Mouse (Mus musculus): ENCODE measurements around the gene Aldh4a1. TPM values are rescaled to one million over a fixed set of nuclear protein-coding genes. Genes with fewer than 3 reads are reported as not detected.
A peak's percentile ranks its signal among the peaks of the same experiment; 100 is the strongest.

The Aldh4a1 gene
- polyA plus RNA-seq, 1 experiment from 2014 or later: 7.8 TPM

DNA sequence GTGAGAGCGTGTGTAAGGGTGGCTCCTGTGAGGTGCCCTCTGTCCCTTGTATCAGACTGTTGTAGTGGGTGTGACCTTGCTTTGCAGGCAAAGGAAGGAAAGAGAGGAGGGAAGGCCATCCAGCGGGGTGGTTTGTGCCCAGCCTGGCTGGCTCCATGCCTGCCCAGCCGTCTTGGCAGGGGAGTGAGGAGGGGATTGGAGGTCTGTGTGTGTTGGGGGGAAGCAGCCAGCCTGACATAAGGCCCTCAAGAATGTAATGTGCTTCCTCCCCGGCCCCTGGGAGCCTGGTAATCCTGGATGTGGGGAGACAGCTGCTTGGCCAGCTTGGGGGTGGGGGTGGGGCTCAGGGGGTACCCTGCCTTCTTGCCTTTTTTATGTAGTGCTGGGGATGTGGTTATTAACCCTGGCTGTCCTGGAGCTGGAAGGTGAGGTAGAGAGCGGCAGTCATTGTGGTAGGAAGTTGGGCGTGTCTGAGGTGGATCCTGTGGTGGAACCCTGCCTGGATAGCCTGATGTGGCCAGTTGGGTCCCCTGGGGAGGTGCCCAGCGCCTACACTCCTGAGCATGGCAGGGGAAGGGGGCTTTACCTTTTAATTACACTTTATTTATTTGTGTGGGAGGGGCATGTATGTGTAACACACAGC lies 67.1 kb downstream of the Aldh4a1 start:
- Histone ChIP-seq H3K4me3 (ENCODE audit: low read depth, low read length) (no peak overlapping the region), H3K4me2 (replicated peaks; ENCODE audit: low read depth, low read length) (no peak overlapping the region), H3K27me3 (ENCODE audit: control insufficient read depth, insufficient read depth, low read length) (no peaks in the 10 kb centered on the region), H3K4me1 (replicated peaks; ENCODE audit: control insufficient read depth, insufficient read depth, low read length) (no peaks in the 10 kb centered on the region), H3K9ac (ENCODE audit: low read depth, low read length) (no peak overlapping the region), H3K36me3 (ENCODE audit: control insufficient read depth, insufficient read depth, low read length) (no peaks in the 10 kb centered on the region), H3K27ac (ENCODE audit: low read depth, low read length) (no peak overlapping the region), H3K9me3 (ENCODE audit: control insufficient read depth, low read length) (no peaks in the 10 kb centered on the region)
- DNase-seq (ENCODE audit: low spot score) (no peak), ATAC-seq (ENCODE audit: low FRiP score) (no peak)
- 41% methylated on average over 7 of the region's 7 CpGs for WGBS

DNA sequence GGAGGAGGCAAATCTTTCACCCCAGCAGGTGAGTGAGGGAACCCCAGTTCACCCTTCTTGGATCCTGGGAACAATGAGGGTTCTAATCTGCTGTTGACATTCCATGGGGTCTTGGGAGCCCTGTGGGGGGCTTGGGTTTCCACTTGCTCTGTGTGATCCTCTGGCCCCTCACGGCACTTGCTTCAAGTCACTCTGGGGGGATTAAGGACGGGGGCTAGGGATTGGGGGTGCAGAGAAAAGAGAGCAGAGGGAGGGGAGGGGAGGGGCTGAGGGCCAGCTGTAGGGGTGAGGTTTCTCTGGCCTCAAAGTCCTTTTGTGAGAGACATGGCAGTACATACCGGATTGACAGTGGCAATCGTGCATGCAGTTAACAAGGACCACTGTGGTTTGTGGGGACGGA lies 70.6 kb downstream of the Aldh4a1 start:
- 0 out of 2 replicates have a peak, but pooled peaks cover 6% of the 10 kb centered on the region for H3K4me1 ChIP-seq (replicated peaks; ENCODE audit: control insufficient read depth, insufficient read depth, low read length)
- no peak overlapping the region for H3K9ac ChIP-seq (ENCODE audit: low read depth, low read length)
- H3K4me3 ChIP-seq (ENCODE audit: low read depth, low read length): no peak overlapping the region
- WGBS: 33% methylated on average over 5 of the region's 5 CpGs
- H3K9me3 ChIP-seq (ENCODE audit: control insufficient read depth, low read length): no peaks in the 10 kb centered on the region
- DNase-seq (ENCODE audit: low spot score): no peak
- no peaks in the 10 kb centered on the region for H3K36me3 ChIP-seq (ENCODE audit: control insufficient read depth, insufficient read depth, low read length)
- no peak overlapping the region for H3K4me2 ChIP-seq (replicated peaks; ENCODE audit: low read depth, low read length)
- no peaks in the 10 kb centered on the region for H3K27me3 ChIP-seq (ENCODE audit: control insufficient read depth, insufficient read depth, low read length)
- H3K27ac ChIP-seq (ENCODE audit: low read depth, low read length): no peak overlapping the region
- no peak for ATAC-seq (ENCODE audit: low FRiP score)

DNA sequence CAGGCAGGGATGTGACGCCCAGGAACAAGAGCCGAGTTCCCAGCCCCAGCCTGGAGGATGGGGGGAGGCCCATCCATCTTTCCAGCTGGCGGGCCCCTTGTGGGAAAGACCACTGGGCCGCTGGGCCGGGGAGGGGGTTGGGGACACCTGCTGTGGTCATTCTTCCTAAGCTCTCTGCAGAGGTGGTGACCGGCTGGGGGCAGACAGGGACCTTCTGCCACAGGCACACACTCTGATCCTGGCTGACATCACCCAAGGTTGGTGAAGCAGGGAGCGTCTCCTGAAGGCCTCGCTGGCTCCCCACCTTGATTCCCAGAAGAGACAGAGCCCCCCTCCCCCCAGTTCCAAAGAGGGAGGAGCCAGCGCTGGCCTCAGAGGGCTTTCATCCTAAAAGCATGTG lies 75.1 kb downstream of the Aldh4a1 start:
- Histone ChIP-seq H3K27me3 (ENCODE audit: control insufficient read depth, insufficient read depth, low read length) (no peaks in the 10 kb centered on the region), H3K4me2 (replicated peaks; ENCODE audit: low read depth, low read length) (no peak overlapping the region), H3K27ac (ENCODE audit: low read depth, low read length) (no peak overlapping the region), H3K4me1 (replicated peaks; ENCODE audit: control insufficient read depth, insufficient read depth, low read length) (0 out of 2 replicates have a peak, but pooled peaks cover 6% of the 10 kb centered on the region), H3K36me3 (ENCODE audit: control insufficient read depth, insufficient read depth, low read length) (no peaks in the 10 kb centered on the region), H3K9me3 (ENCODE audit: control insufficient read depth, low read length) (no peaks in the 10 kb centered on the region), H3K9ac (ENCODE audit: low read depth, low read length) (no peak overlapping the region), H3K4me3 (ENCODE audit: low read depth, low read length) (no peak overlapping the region)
- 6% methylated on average over 9 of the region's 9 CpGs for WGBS
- ATAC-seq (ENCODE audit: low FRiP score) (peak; percentile 22; the same call in 1 of the 2 replicates), DNase-seq (ENCODE audit: low spot score) (peak; percentile 46)

DNA sequence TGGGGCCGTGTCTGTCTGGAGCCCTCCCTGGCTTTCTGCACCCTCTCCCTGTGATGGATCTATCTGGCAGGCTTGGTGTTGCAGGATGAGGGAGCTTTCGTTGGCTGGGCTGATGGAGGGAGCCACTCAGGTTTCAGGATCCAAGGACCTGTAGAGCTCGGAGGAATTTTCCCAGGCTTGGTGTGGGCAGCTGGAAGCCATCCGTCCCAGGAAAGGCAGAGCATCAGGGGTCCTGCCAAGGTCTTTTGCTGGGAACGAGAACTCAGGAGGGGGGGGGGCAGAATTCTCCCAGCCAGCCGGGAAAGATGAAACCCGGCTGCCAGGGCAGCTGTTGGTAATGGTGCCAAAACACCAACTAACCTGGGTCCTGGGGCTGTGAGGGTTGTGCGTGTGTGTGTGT lies 75.9 kb downstream of the Aldh4a1 start:
- Histone ChIP-seq H3K4me1 (replicated peaks; ENCODE audit: control insufficient read depth, insufficient read depth, low read length) (0 out of 2 replicates have a peak, but pooled peaks cover 6% of the 10 kb centered on the region), H3K27me3 (ENCODE audit: control insufficient read depth, insufficient read depth, low read length) (no peaks in the 10 kb centered on the region), H3K27ac (ENCODE audit: low read depth, low read length) (no peak overlapping the region), H3K9me3 (ENCODE audit: control insufficient read depth, low read length) (no peaks in the 10 kb centered on the region), H3K4me2 (replicated peaks; ENCODE audit: low read depth, low read length) (no peak overlapping the region), H3K36me3 (ENCODE audit: control insufficient read depth, insufficient read depth, low read length) (no peaks in the 10 kb centered on the region), H3K4me3 (ENCODE audit: low read depth, low read length) (no peak overlapping the region), H3K9ac (ENCODE audit: low read depth, low read length) (no peak overlapping the region)
- DNase-seq (ENCODE audit: low spot score) (no peak), ATAC-seq (ENCODE audit: low FRiP score) (no peak)
- WGBS: 52% methylated on average over 8 of the region's 8 CpGs

Other genes starting within 250 kb of the Aldh4a1 start
- 3.3 and 4.8 TPM in 2 replicates for gene Iffo2, start 92.3 kb upstream of the Aldh4a1 start, polyA plus RNA-seq (2014; fragmentation: Nextera tagmentation; extraction: Ambion mirVana)
- not detected in 2 replicates for gene Gm21969, start 19.7 kb upstream of the Aldh4a1 start, polyA plus RNA-seq (2014; fragmentation: Nextera tagmentation; extraction: Ambion mirVana)
- not detected in 2 replicates for gene Tas1r2, start 30.7 kb downstream of the Aldh4a1 start, polyA plus RNA-seq (2014; fragmentation: Nextera tagmentation; extraction: Ambion mirVana)
- gene Pax7, start 210.7 kb downstream of the Aldh4a1 start, polyA plus RNA-seq (2014; fragmentation: Nextera tagmentation; extraction: Ambion mirVana): 2.2 and 2.7 TPM in 2 replicates

Measured in hindbrain, embryonic 11.5 days (tissue).